Mouse (Mus musculus) stomach, postnatal 0 days (tissue): ENCODE results near the gene Cyyr1. TPM values are rescaled to one million over a fixed set of nuclear protein-coding genes. Genes with fewer than 3 reads are reported as not detected.
"Not testable (repeated sequence)": the region's sequence is repeated elsewhere in the genome, so short reads cannot be mapped to it uniquely, and the experiment has no call there.

Experiments
- ATAC-seq: fragments of 200-750 bp; cut with Nextera tagmentation; 2 replicates; pipeline ENCODE4 v1.8.0; 2017; ENCODE audit not compliant: low FRiP score, low TSS enrichment
- DNase-seq: peaks from one replicate; pipeline ENCODE4 v3.0.0-alpha.2; 2016; ENCODE audit warnings: low spot score
- H3K27ac ChIP-seq: fragments of 300-500 bp; sonication (generic); replicated peaks from 2 replicates; pipeline ENCODE4 v1.5.1; 2014; ENCODE audit warnings: mild to moderate bottlenecking, control low read depth
- H3K27me3 ChIP-seq: fragments of 300-500 bp; sonication (generic); 2 replicates; pipeline ENCODE4 v1.6.1; 2014; ENCODE audit warnings: low read length; ENCODE audit not compliant: control insufficient read depth, insufficient read depth
- H3K36me3 ChIP-seq: fragments of 300-500 bp; sonication (generic); 2 replicates; pipeline ENCODE4 v1.6.1; 2014; ENCODE audit warnings: low read length, mixed read lengths; ENCODE audit not compliant: control insufficient read depth, insufficient read depth
- H3K4me1 ChIP-seq: fragments of 300-500 bp; sonication (generic); replicated peaks from 2 replicates; pipeline ENCODE4 v1.6.1; 2014; ENCODE audit warnings: antibody characterized with exemption; ENCODE audit not compliant: control insufficient read depth, insufficient read depth
- H3K4me2 ChIP-seq: fragments of 300-500 bp; sonication (generic); replicated peaks from 2 replicates; pipeline ENCODE4 v1.6.1; 2014; ENCODE audit warnings: low read depth, mild to moderate bottlenecking, control low read depth, moderate library complexity
- H3K4me3 ChIP-seq: fragments of 300-500 bp; sonication (generic); 2 replicates; pipeline ENCODE4 v1.5.1; 2014; ENCODE audit warnings: low read depth, low read length, control low read depth
- H3K9ac ChIP-seq: fragments of 300-500 bp; sonication (generic); 2 replicates; pipeline ENCODE4 v1.6.1; 2014; ENCODE audit warnings: mild to moderate bottlenecking, low read length, control low read depth, mixed read lengths
- H3K9me3 ChIP-seq: fragments of 300-500 bp; sonication (generic); 2 replicates; pipeline ENCODE4 v1.6.1; 2016; ENCODE audit warnings: low read length; ENCODE audit not compliant: control insufficient read depth
- CTCF ChIP-seq: IDR thresholded peaks from 2 replicates; pipeline ENCODE4 v1.5.1; 2016; ENCODE audit warnings: antibody characterized with exemption, low read depth, mild to moderate bottlenecking, moderate library complexity
- EP300 ChIP-seq: optimal IDR thresholded peaks from 2 replicates; pipeline ENCODE3; 2016; ENCODE audit warnings: antibody characterized with exemption
- WGBS: fragments of 180-500 bp; shearing (Covaris S2); extraction: QIAGEN DNeasy Blood & Tissue Kit; methylation state at CpG from one replicate; pipeline ENCODE4 v1.1.7; 2014; 5-methylcytosine and 5-hydroxymethylcytosine counted together
- polyA plus RNA-seq: library from polyadenylated mRNA; unstranded; fragments of >200 nt; fragmentation: Nextera tagmentation; extraction: Ambion mirVana; gene quantifications from 2 replicates; pipeline ENCODE4 v1.2.1, GENCODE M21; 2015

Cyyr1 gene
- 2.0 TPM in 2 replicates for polyA plus RNA-seq

- ATAC-seq, DNase-seq, H3K9ac ChIP-seq, H3K9me3 ChIP-seq, H3K27ac ChIP-seq, H3K4me1 ChIP-seq, H3K4me3 ChIP-seq, H3K36me3 ChIP-seq, H3K27me3 ChIP-seq, H3K4me2 ChIP-seq: not testable (repeated sequence)
- 79% methylated on average over 11 of the region's 13 CpGs for WGBS
Observed at GRCm38 (mm10) chr16:85553297-85553696, at the start of gene Cyyr1. Gene Cyyr1 (minus strand): TSS chr16:85553397.

GRCm38 (mm10) chr16:85588844-85589243 lies 35.6 kb upstream of the Cyyr1 start:
- H3K9ac ChIP-seq = no peak overlapping the region
- H3K27ac ChIP-seq = no peak overlapping the region
- no peaks in the 10 kb centered on the region for H3K36me3 ChIP-seq
- no peak for DNase-seq
- no peak for ATAC-seq
- no peak overlapping the region for H3K4me2 ChIP-seq
- TF ChIP-seq EP300 = no peak
- no peak for TF ChIP-seq CTCF
- no peak overlapping the region for H3K4me3 ChIP-seq
- H3K9me3 ChIP-seq = no peaks in the 10 kb centered on the region
- WGBS = 75% methylated on average over 7 of the region's 7 CpGs
- no peaks in the 10 kb centered on the region for H3K4me1 ChIP-seq
- H3K27me3 ChIP-seq = no peaks in the 10 kb centered on the region

- H3K9ac ChIP-seq = no peak overlapping the region
- no peak for ATAC-seq
- TF ChIP-seq CTCF (no peak), EP300 (no peak)
- no peak overlapping the region for H3K4me2 ChIP-seq
- H3K9me3 ChIP-seq = no peaks in the 10 kb centered on the region
- H3K4me1 ChIP-seq = no peaks in the 10 kb centered on the region
- no peak for DNase-seq
- H3K27ac ChIP-seq = no peak overlapping the region
- H3K36me3 ChIP-seq = no peaks in the 10 kb centered on the region
- no peaks in the 10 kb centered on the region for H3K27me3 ChIP-seq
- WGBS = 90% methylated on average over 4 of the region's 4 CpGs
- H3K4me3 ChIP-seq = no peak overlapping the region
Observed at GRCm38 (mm10) chr16:85587573-85588226, 34.5 kb upstream of the Cyyr1 start.

- ATAC-seq = no peak
- no peak overlapping the region for H3K4me2 ChIP-seq
- no peaks in the 10 kb centered on the region for H3K36me3 ChIP-seq
- H3K9ac ChIP-seq = no peak overlapping the region
- no peak overlapping the region for H3K4me3 ChIP-seq
- no peaks in the 10 kb centered on the region for H3K27me3 ChIP-seq
- DNase-seq = no peak
- WGBS = 77% methylated on average over 5 of the region's 5 CpGs
- H3K27ac ChIP-seq = no peak overlapping the region
- TF ChIP-seq EP300 (no peak), CTCF (no peak)
- H3K9me3 ChIP-seq = no peaks in the 10 kb centered on the region
- no peaks in the 10 kb centered on the region for H3K4me1 ChIP-seq
Observed at GRCm38 (mm10) chr16:85566474-85566873, 13.3 kb upstream of the Cyyr1 start.

- no peak for DNase-seq
- TF ChIP-seq CTCF (no peak), EP300 (no peak)
- Histone ChIP-seq H3K9me3 (no peaks in the 10 kb centered on the region), H3K27me3 (no peaks in the 10 kb centered on the region), H3K4me1 (0 out of 2 replicates have a peak, but pooled peaks cover 4% of the 10 kb centered on the region), H3K36me3 (no peaks in the 10 kb centered on the region), H3K9ac (no peak overlapping the region), H3K4me3 (no peak overlapping the region), H3K27ac (no peak overlapping the region), H3K4me2 (no peak overlapping the region)
- no peak for ATAC-seq
- 52% methylated on average over 8 of the region's 8 CpGs for WGBS
Observed at GRCm38 (mm10) chr16:85553838-85554237, 641 bp upstream of the Cyyr1 start.

GRCm38 (mm10) chr16:85551976-85552375 lies 1.2 kb downstream of the Cyyr1 start:
- not testable (repeated sequence) for H3K4me2 ChIP-seq, H3K4me1 ChIP-seq, DNase-seq, H3K36me3 ChIP-seq, ATAC-seq, H3K4me3 ChIP-seq, H3K27ac ChIP-seq, H3K27me3 ChIP-seq, H3K9ac ChIP-seq, H3K9me3 ChIP-seq
- WGBS = 67% methylated on average over 1 of the region's 11 CpGs
